Mouse (Mus musculus): ENCODE measurements at regions not wholly inside any gene's neighbourhood (a gene's known extent, or its start where the extent isn't known, plus 50 kb on each side); places are given as distances from the start of the nearest gene placed in this dataset.

DNA sequence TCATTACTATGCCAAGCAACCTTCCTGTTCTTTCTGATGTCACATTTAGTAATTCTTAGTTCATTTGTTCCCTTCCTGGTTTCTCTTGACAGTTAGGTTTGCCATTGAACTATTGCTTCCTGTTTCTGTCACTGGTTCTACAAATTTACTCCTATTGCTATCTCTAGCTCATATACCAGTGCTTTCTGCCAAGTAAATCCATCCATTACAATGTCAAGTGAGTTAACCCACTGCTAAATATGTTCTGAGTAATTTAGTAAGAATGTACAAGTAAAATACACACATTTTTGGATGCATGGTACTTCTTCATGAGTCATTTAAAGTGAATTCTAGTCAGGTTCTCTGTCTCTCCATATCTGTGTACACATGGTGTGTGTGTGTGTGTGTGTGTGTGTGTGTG is 489.5 kb downstream of the Nr2f2 start:
- Histone ChIP-seq H3K4me1 (ENCODE audit: control insufficient read depth, insufficient read depth, low read length) (no peaks in the 10 kb centered on the region), H3K4me3 (ENCODE audit: control insufficient read depth, low read depth, low read length) (no peak overlapping the region), H3K36me3 (ENCODE audit: control insufficient read depth, insufficient read depth, low read length) (no peaks in the 10 kb centered on the region), H3K27me3 (ENCODE audit: control insufficient read depth, insufficient read depth, low read length) (no peaks in the 10 kb centered on the region), H3K27ac (ENCODE audit: control insufficient read depth, insufficient read depth, low read depth, low read length) (no peak overlapping the region)
- TF ChIP-seq CTCF (IDR thresholded peaks at IDR 0.05; ENCODE audit: control insufficient read depth, insufficient read depth, insufficient replicate concordance, low read depth, low read length) (no peak), POLR2A (IDR thresholded peaks at IDR 0.05; ENCODE audit: control insufficient read depth, low read depth, low read length) (no peak)

DNA sequence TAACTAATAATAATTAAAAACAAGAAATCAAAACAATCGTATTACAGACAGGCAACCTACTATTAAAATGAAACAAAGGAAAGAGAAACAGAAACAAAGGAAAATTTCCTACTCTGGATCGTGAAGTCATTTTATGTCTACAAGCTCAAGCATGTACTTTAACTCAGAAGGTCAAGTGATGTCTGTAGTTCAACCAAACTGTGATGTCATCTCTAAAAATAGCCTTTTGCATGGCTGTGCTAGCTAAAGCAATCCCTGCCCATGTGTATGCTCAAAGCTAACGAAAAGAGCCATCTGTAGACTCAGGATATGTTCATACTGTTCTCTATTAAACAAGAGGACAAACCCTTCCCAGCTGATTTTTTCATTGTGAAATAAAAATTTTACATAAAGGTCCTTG is 500.7 kb downstream of the Nr2f2 start:
- no peak for TF ChIP-seq CTCF (IDR thresholded peaks at IDR 0.05; ENCODE audit: control insufficient read depth, insufficient read depth, insufficient replicate concordance, low read depth, low read length)
- no peak for TF ChIP-seq POLR2A (IDR thresholded peaks at IDR 0.05; ENCODE audit: control insufficient read depth, low read depth, low read length)
- Histone ChIP-seq H3K27me3 (ENCODE audit: control insufficient read depth, insufficient read depth, low read length) (no peaks in the 10 kb centered on the region), H3K4me3 (ENCODE audit: control insufficient read depth, low read depth, low read length) (no peak overlapping the region), H3K4me1 (ENCODE audit: control insufficient read depth, insufficient read depth, low read length) (no peaks in the 10 kb centered on the region), H3K36me3 (ENCODE audit: control insufficient read depth, insufficient read depth, low read length) (no peaks in the 10 kb centered on the region), H3K27ac (ENCODE audit: control insufficient read depth, insufficient read depth, low read depth, low read length) (no peak overlapping the region)

DNA sequence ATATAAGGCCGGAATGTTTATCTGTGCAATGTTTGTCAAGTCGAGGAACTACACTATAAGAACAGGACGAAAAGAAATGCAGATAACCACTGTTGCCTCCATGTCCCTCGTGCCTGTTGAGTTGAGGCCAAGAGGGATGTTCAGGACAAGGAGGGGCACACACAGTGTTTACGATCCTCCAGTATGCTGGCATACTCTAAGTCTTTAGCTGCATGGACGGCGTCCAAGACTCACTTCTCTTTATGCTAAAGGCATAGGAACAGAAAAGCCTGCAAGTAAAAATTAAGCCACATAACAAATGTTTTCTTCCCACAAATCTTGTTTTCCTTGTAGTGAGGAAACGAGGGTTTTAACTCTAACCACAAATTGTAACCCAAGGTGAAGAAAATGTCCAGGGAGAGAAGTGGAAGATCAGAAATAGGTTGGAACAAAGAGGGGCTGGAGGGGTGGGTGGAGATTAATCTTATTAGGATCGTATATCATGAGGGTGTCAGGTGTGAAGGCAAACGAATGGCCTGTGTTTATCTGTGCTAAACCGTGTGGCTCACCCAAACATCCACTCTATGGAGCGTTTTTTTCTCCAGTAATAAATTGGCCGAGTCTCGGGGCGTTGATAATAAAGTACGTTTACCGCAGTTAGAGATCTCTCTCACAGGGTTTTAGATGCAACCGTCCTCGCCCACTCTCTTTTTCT is 521.8 kb downstream of the Nr2f2 start:
- no peak overlapping the region for H3K27ac ChIP-seq (ENCODE audit: control insufficient read depth, insufficient read depth, low read depth, low read length)
- no peaks in the 10 kb centered on the region for H3K36me3 ChIP-seq (ENCODE audit: control insufficient read depth, insufficient read depth, low read length)
- no peak for TF ChIP-seq CTCF (IDR thresholded peaks at IDR 0.05; ENCODE audit: control insufficient read depth, insufficient read depth, insufficient replicate concordance, low read depth, low read length)
- no peak for TF ChIP-seq POLR2A (IDR thresholded peaks at IDR 0.05; ENCODE audit: control insufficient read depth, low read depth, low read length)
- H3K27me3 ChIP-seq (ENCODE audit: control insufficient read depth, insufficient read depth, low read length), result no peaks in the 10 kb centered on the region
- H3K4me3 ChIP-seq (ENCODE audit: control insufficient read depth, low read depth, low read length), result no peak overlapping the region
- H3K4me1 ChIP-seq (ENCODE audit: control insufficient read depth, insufficient read depth, low read length), result no peaks in the 10 kb centered on the region

DNA sequence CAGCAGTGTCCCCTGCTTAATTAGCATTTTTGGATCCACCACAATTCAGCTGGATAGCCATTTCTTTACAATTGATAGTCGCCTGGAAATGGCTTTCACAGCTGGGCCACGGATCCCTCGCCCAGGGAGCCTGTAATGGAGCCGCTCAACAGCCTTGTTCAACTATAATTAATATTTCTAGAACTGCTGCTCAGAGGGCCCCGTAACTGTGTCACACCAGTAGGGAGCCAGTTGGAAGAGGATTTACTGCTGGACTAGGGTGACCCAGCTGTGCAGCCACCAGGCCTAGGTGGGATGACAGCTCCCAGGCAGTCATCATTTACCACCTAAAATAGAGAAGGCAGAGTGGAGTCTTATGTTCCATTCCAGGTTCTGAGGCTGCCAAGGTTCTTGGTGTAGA is 529.2 kb downstream of the Nr2f2 start:
- H3K4me3 ChIP-seq (ENCODE audit: control insufficient read depth, low read depth, low read length), result no peak overlapping the region
- no peaks in the 10 kb centered on the region for H3K36me3 ChIP-seq (ENCODE audit: control insufficient read depth, insufficient read depth, low read length)
- H3K4me1 ChIP-seq (ENCODE audit: control insufficient read depth, insufficient read depth, low read length), result no peaks in the 10 kb centered on the region
- TF ChIP-seq POLR2A (IDR thresholded peaks at IDR 0.05; ENCODE audit: control insufficient read depth, low read depth, low read length) (no peak), CTCF (IDR thresholded peaks at IDR 0.05; ENCODE audit: control insufficient read depth, insufficient read depth, insufficient replicate concordance, low read depth, low read length) (no peak)
- no peak overlapping the region for H3K27ac ChIP-seq (ENCODE audit: control insufficient read depth, insufficient read depth, low read depth, low read length)
- no peaks in the 10 kb centered on the region for H3K27me3 ChIP-seq (ENCODE audit: control insufficient read depth, insufficient read depth, low read length)

DNA sequence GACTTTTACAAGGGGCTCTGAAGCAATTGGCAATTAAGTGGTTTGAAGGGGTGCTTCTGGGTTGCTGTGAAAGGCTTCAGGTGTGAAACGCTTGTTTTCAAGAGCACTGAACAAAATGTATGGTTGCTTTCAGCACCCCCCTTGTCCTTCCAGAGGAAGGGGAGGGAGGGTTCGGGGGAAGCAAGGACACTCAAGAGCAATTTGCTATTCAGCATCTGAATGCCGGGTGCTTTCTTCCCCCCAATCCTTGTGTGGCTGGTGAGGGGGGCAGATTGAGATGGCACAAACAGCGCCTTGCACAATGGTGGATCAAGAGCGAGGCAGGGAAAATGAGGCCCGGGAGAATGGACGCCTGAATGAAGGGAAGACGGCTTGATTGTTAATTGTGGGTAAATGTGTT is 539.3 kb downstream of the Nr2f2 start:
- TF ChIP-seq CTCF (IDR thresholded peaks at IDR 0.05; ENCODE audit: control insufficient read depth, insufficient read depth, insufficient replicate concordance, low read depth, low read length) (no peak), POLR2A (IDR thresholded peaks at IDR 0.05; ENCODE audit: control insufficient read depth, low read depth, low read length) (no peak)
- Histone ChIP-seq H3K36me3 (ENCODE audit: control insufficient read depth, insufficient read depth, low read length) (no peaks in the 10 kb centered on the region), H3K4me3 (ENCODE audit: control insufficient read depth, low read depth, low read length) (no peak overlapping the region), H3K27ac (ENCODE audit: control insufficient read depth, insufficient read depth, low read depth, low read length) (no peak overlapping the region), H3K4me1 (ENCODE audit: control insufficient read depth, insufficient read depth, low read length) (no peaks in the 10 kb centered on the region), H3K27me3 (ENCODE audit: control insufficient read depth, insufficient read depth, low read length) (no peaks in the 10 kb centered on the region)

DNA sequence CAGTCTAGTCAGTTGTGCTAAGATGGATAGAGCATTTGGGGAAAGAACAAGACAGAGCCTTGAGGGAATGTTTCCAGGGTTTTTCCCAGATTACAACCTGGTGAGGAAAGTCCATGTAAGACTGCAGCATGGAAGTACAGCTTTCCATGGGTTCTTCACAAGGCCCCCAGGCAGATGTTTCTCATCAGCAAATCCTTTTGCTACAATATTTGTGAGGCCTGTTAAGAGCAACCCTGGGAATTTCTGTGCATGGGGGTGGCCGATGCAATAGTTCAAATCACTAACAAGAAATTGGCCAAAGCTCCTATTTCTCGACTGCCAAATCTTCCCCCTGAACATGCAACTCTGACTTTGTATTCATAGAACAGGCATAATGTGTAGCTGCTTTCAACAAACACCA is 546.0 kb downstream of the Nr2f2 start:
- TF ChIP-seq CTCF (IDR thresholded peaks at IDR 0.05; ENCODE audit: control insufficient read depth, insufficient read depth, insufficient replicate concordance, low read depth, low read length) (no peak), POLR2A (IDR thresholded peaks at IDR 0.05; ENCODE audit: control insufficient read depth, low read depth, low read length) (no peak)
- H3K4me1 ChIP-seq (ENCODE audit: control insufficient read depth, insufficient read depth, low read length), result no peaks in the 10 kb centered on the region
- H3K27me3 ChIP-seq (ENCODE audit: control insufficient read depth, insufficient read depth, low read length), result no peaks in the 10 kb centered on the region
- H3K36me3 ChIP-seq (ENCODE audit: control insufficient read depth, insufficient read depth, low read length), result no peaks in the 10 kb centered on the region
- no peak overlapping the region for H3K27ac ChIP-seq (ENCODE audit: control insufficient read depth, insufficient read depth, low read depth, low read length)
- no peak overlapping the region for H3K4me3 ChIP-seq (ENCODE audit: control insufficient read depth, low read depth, low read length)

DNA sequence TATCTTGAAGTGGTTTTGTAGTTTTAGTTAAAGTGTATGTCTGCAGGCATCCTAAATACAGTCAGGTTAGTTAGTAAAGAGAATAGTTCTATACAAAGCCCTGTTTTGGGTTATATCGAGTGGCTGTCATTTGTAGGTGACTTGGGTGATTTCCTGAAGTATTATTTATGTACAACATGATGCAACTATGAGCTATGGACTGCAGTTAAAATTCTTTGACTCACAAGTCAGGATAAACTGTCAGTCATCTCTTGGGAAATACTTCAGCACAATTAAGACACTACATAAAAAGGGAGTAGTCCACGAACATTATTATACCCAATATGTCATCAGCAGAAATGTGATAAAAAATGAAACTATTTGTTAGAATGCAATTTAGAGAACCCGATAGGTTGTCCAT is 554.2 kb downstream of the Nr2f2 start:
- Histone ChIP-seq H3K4me1 (ENCODE audit: control insufficient read depth, insufficient read depth, low read length) (peaks cover under 1% of the 10 kb centered on the region), H3K4me3 (ENCODE audit: control insufficient read depth, low read depth, low read length) (no peak overlapping the region), H3K36me3 (ENCODE audit: control insufficient read depth, insufficient read depth, low read length) (no peaks in the 10 kb centered on the region), H3K27me3 (ENCODE audit: control insufficient read depth, insufficient read depth, low read length) (no peaks in the 10 kb centered on the region), H3K27ac (ENCODE audit: control insufficient read depth, insufficient read depth, low read depth, low read length) (no peak overlapping the region)
- TF ChIP-seq CTCF (IDR thresholded peaks at IDR 0.05; ENCODE audit: control insufficient read depth, insufficient read depth, insufficient replicate concordance, low read depth, low read length), result no peak
- TF ChIP-seq POLR2A (IDR thresholded peaks at IDR 0.05; ENCODE audit: control insufficient read depth, low read depth, low read length), result no peak
